Comparison of ENCODE assay signal across 8 mouse cellular contexts in the genomic region with DNA sequence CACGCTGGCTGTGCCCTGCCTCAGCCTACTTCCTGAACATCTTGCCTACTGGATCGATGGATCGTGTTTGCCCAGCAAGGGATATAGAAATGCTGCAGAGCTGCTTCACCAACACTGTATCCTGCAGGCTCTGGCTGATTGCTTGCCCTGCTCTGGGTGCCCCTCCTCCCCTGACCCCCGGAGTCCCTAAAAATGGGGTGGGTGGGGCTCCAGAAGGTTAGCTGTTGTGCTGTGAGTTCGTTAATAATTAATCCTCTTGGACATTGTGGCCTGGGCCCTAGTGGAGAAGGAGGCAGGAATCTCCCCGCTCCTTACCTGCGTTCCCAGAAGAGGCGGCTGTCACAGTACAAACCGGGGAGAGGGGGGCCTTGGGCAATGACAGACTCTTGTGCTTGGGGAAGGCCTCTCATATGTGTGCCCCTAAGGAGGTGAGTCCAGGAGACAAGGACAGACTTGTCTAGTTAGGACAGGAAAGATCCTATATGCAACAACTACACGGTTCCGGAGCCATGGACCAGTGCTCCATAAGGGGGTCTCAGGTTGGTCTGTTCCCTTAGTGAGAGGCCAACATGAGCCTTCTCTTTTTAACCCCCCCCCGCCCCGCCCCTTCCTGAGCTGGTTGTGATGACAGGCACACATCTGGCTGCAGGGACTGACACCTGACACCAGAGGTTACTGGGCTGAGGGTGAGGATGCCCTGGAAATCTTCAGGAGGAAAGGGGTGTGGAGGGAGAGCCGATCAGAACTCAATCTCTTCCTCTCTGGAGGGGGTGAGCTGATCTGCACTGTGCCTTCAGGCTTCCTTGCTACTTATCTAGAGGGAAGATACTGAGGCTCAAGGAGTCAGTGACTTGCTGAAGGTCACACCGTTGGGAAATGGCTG. TPM values are rescaled to one million over a fixed set of nuclear protein-coding genes. Genes with fewer than 3 reads are reported as not detected.
A peak's percentile ranks its signal among the peaks of the same experiment; 100 is the strongest.
DNase-seq lines count a peak whose midpoint lies in the region; ATAC-seq and TF ChIP-seq lines count a peak whose summit lies in the region.

No protein-coding gene starts in this region.

- no peak for TF ChIP-seq CTCF in liver, embryonic 14.5 days (IDR thresholded peaks at IDR 0.05; ENCODE audit: low read depth)
- no peak for TF ChIP-seq CTCF in small intestine, adult 2 months (IDR thresholded peaks at IDR 0.05; ENCODE audit: extremely low read depth, insufficient read length, insufficient replicate concordance, low read depth, low read length)

- H3K9me3 ChIP-seq in megakaryocyte, embryonic 14.5 days = no peaks in the 10 kb centered on the region
- H3K9me3 ChIP-seq in intestine, embryonic 14.5 days (ENCODE audit: control insufficient read depth, low read length) = no peaks in the 10 kb centered on the region
- H3K9me3 ChIP-seq in liver, embryonic 14.5 days (ENCODE audit: control insufficient read depth, low read length) = no peaks in the 10 kb centered on the region

- H3K4me3 ChIP-seq in megakaryocyte, embryonic 14.5 days (replicated peaks) = peak overlapping the region; percentile 71
- H3K4me3 ChIP-seq in intestine, embryonic 14.5 days (ENCODE audit: low read depth, low read length) = peak overlapping the region; percentile 41
- peak overlapping the region; percentile 37 to 57 for H3K4me3 ChIP-seq in liver, embryonic 14.5 days (ENCODE audit: insufficient read depth in 1 of 2, low read depth in 2 of 2, low read length in 2 of 2)
- H3K4me3 ChIP-seq in small intestine, adult 2 months (ENCODE audit: low read depth, low read length) = peak overlapping the region; percentile 78

- peak overlapping the region; percentile 54; the same call in 1 of the 2 replicates for H3K27ac ChIP-seq in intestine, embryonic 14.5 days (ENCODE audit: low read depth)
- H3K27ac ChIP-seq in liver, embryonic 14.5 days = no peak overlapping the region
- H3K27ac ChIP-seq in small intestine, adult 2 months (ENCODE audit: insufficient read depth, low read depth, low read length) = peak overlapping the region; percentile 90

- ATAC-seq in megakaryocyte, adult 5-6 weeks (ENCODE audit: poor library complexity, severe bottlenecking) = no peak
- ATAC-seq in intestine, embryonic 14.5 days (replicated peaks; ENCODE audit: low FRiP score, low TSS enrichment, low read depth) = peak; percentile 71
- ATAC-seq in liver, embryonic 14.5 days (ENCODE audit: insufficient read depth) = peak; percentile 49; the same call in 1 of the 2 replicates
- no peak for ATAC-seq in cerebellum, adult (ENCODE audit: insufficient number of reproducible peaks, low FRiP score, low TSS enrichment)

- TF ChIP-seq POLR2A in small intestine, adult 2 months (IDR thresholded peaks at IDR 0.05; ENCODE audit: low read depth, low read length) = no peak

- H3K9ac ChIP-seq in intestine, embryonic 14.5 days (ENCODE audit: low read length) = peak overlapping the region; percentile 44
- no peak overlapping the region for H3K9ac ChIP-seq in liver, embryonic 14.5 days (replicated peaks)

- WGBS in intestine, embryonic 14.5 days = 9% methylated on average over 15 of the region's 15 CpGs
- WGBS in liver, embryonic 14.5 days (ENCODE audit: insufficient replicate concordance) = 13% methylated on average over 15 of the region's 15 CpGs
- 4% methylated on average over 15 of the region's 15 CpGs for WGBS in small intestine, adult 2 months

- no peak for TF ChIP-seq EP300 in liver, embryonic 14.5 days (IDR thresholded peaks at IDR 0.05; ENCODE audit: low read depth)

- peaks cover 34% of the 10 kb centered on the region for H3K36me3 ChIP-seq in megakaryocyte, embryonic 14.5 days (replicated peaks; ENCODE audit: low read length)
- peaks cover 18% of the 10 kb centered on the region for H3K36me3 ChIP-seq in intestine, embryonic 14.5 days (ENCODE audit: control insufficient read depth, insufficient read depth, low read length)
- peaks cover 5% of the 10 kb centered on the region for H3K36me3 ChIP-seq in liver, embryonic 14.5 days (replicated peaks; ENCODE audit: control insufficient read depth, insufficient read depth, low read depth)
- H3K36me3 ChIP-seq in small intestine, adult 2 months (ENCODE audit: control insufficient read depth, insufficient read depth, low read length) = peaks cover 7% of the 10 kb centered on the region

- H3K27me3 ChIP-seq in megakaryocyte, embryonic 14.5 days (replicated peaks) = peaks cover 54% of the 10 kb centered on the region
- H3K27me3 ChIP-seq in intestine, embryonic 14.5 days (replicated peaks; ENCODE audit: control insufficient read depth, insufficient read depth, low read length) = peaks cover 23% of the 10 kb centered on the region
- peaks cover 20% of the 10 kb centered on the region for H3K27me3 ChIP-seq in liver, embryonic 14.5 days (ENCODE audit: control insufficient read depth, insufficient read depth, low read length)
- no peaks in the 10 kb centered on the region for H3K27me3 ChIP-seq in small intestine, adult 2 months (ENCODE audit: control insufficient read depth, insufficient read depth, low read length)

- H3K4me2 ChIP-seq in intestine, embryonic 14.5 days (ENCODE audit: low read length) = peak overlapping the region; percentile 52
- H3K4me2 ChIP-seq in liver, embryonic 14.5 days (ENCODE audit: low read depth) = peak overlapping the region; percentile 37

- peaks cover 20% of the 10 kb centered on the region for H3K4me1 ChIP-seq in megakaryocyte, embryonic 14.5 days
- H3K4me1 ChIP-seq in intestine, embryonic 14.5 days (replicated peaks; ENCODE audit: control insufficient read depth, insufficient read depth, low read length) = no peaks in the 10 kb centered on the region
- peaks cover 0 to 3% of the 10 kb centered on the region in 2 experiments; a peak in 1 of 4 replicates for H3K4me1 ChIP-seq in liver, embryonic 14.5 days (replicated peaks; ENCODE audit: control insufficient read depth in 2 of 2, insufficient read depth in 2 of 2, low read length in 1 of 2)
- peaks cover 25% of the 10 kb centered on the region; the same call in 1 of the 2 replicates for H3K4me1 ChIP-seq in small intestine, adult 2 months (ENCODE audit: control insufficient read depth, insufficient read depth, insufficient read length, low read length)

- DNase-seq in intestine, embryonic 14.5 days (ENCODE audit: low spot score) = no peak
- DNase-seq in liver, embryonic 14.5 days (ENCODE audit: low read depth in 3 of 3, low spot score in 3 of 3) = no peak
- no peak for DNase-seq in right cerebral cortex, adult 18-20 months
- DNase-seq in ovary, adult 18-20 months (ENCODE audit: low spot score) = no peak

RNA-seq across cellular contexts. Expression of gene Gal3st1, which starts 0.7 kb away (rescaled TPM):
- polyA plus RNA-seq in megakaryocyte, embryonic 14.5 days (2012; ENCODE audit: insufficient read depth, low replicate concordance) = not detected in 2 replicates
- 0.22 TPM in 1 of 2 replicates, not detected in the other for total RNA-seq in megakaryocyte, adult 5-6 weeks (2015)
- total RNA-seq in megakaryocyte, adult 5-6 weeks (2017) = not detected in 2 replicates
- 14.7 and 17.4 TPM in 2 replicates for polyA plus RNA-seq in intestine, embryonic 14.5 days (2014; fragmentation: Nextera tagmentation; extraction: Ambion mirVana)
- polyA plus RNA-seq in liver, embryonic 14.5 days (2012; rRNA removed) = 0.87 and 1.5 TPM in 2 replicates
- polyA plus RNA-seq in liver, embryonic 14.5 days (2014; fragmentation: Nextera tagmentation; extraction: Ambion mirVana) = 0.65 and 1.00 TPM in 2 replicates
- 88.7 and 124 TPM in 2 replicates for polyA plus RNA-seq in small intestine, adult 2 months (2012; rRNA removed)

RNA-seq across cellular contexts. Expression of gene 4930556J24Rik, which starts 7.5 kb away (rescaled TPM):
- not detected in 2 replicates for polyA plus RNA-seq in megakaryocyte, embryonic 14.5 days (2012; ENCODE audit: insufficient read depth, low replicate concordance)
- not detected in 2 replicates for total RNA-seq in megakaryocyte, adult 5-6 weeks (2015)
- not detected in 2 replicates for total RNA-seq in megakaryocyte, adult 5-6 weeks (2017)
- polyA plus RNA-seq in intestine, embryonic 14.5 days (2014; fragmentation: Nextera tagmentation; extraction: Ambion mirVana) = 0.15 TPM in 1 of 2 replicates, not detected in the other
- polyA plus RNA-seq in liver, embryonic 14.5 days (2012; rRNA removed) = not detected in 2 replicates
- not detected in 2 replicates for polyA plus RNA-seq in liver, embryonic 14.5 days (2014; fragmentation: Nextera tagmentation; extraction: Ambion mirVana)
- polyA plus RNA-seq in small intestine, adult 2 months (2012; rRNA removed) = 0.19 TPM in 1 of 2 replicates, not detected in the other

RNA-seq across cellular contexts. Expression of gene Pes1, which starts 20.3 kb away (rescaled TPM):
- 8.1 and 39.9 TPM in 2 replicates for polyA plus RNA-seq in megakaryocyte, embryonic 14.5 days (2012; ENCODE audit: insufficient read depth, low replicate concordance)
- 28.5 and 31.1 TPM in 2 replicates for total RNA-seq in megakaryocyte, adult 5-6 weeks (2015)
- 60.7 and 86.6 TPM in 2 replicates for total RNA-seq in megakaryocyte, adult 5-6 weeks (2017)
- 75.4 and 79.3 TPM in 2 replicates for polyA plus RNA-seq in intestine, embryonic 14.5 days (2014; fragmentation: Nextera tagmentation; extraction: Ambion mirVana)
- polyA plus RNA-seq in liver, embryonic 14.5 days (2012; rRNA removed) = 29.4 and 35.4 TPM in 2 replicates
- 33.1 and 34.2 TPM in 2 replicates for polyA plus RNA-seq in liver, embryonic 14.5 days (2014; fragmentation: Nextera tagmentation; extraction: Ambion mirVana)
- polyA plus RNA-seq in small intestine, adult 2 months (2012; rRNA removed) = 11.2 and 17.8 TPM in 2 replicates

RNA-seq across cellular contexts. Expression of gene Sec14l4, which starts 47.2 kb away (rescaled TPM):
- not detected in 2 replicates for polyA plus RNA-seq in megakaryocyte, embryonic 14.5 days (2012; ENCODE audit: insufficient read depth, low replicate concordance)
- not detected in 2 replicates for total RNA-seq in megakaryocyte, adult 5-6 weeks (2015)
- not detected in 2 replicates for total RNA-seq in megakaryocyte, adult 5-6 weeks (2017)
- 0.05 and 0.38 TPM in 2 replicates for polyA plus RNA-seq in intestine, embryonic 14.5 days (2014; fragmentation: Nextera tagmentation; extraction: Ambion mirVana)
- 0.93 and 1.1 TPM in 2 replicates for polyA plus RNA-seq in liver, embryonic 14.5 days (2012; rRNA removed)
- polyA plus RNA-seq in liver, embryonic 14.5 days (2014; fragmentation: Nextera tagmentation; extraction: Ambion mirVana) = 1.6 and 2.1 TPM in 2 replicates
- 0.05 and 0.42 TPM in 2 replicates for polyA plus RNA-seq in small intestine, adult 2 months (2012; rRNA removed)

RNA-seq across cellular contexts. Expression of gene Tcn2, which starts 52.1 kb away (rescaled TPM):
- polyA plus RNA-seq in megakaryocyte, embryonic 14.5 days (2012; ENCODE audit: insufficient read depth, low replicate concordance) = 2.7 and 9.7 TPM in 2 replicates
- total RNA-seq in megakaryocyte, adult 5-6 weeks (2015) = 108 and 109 TPM in 2 replicates
- total RNA-seq in megakaryocyte, adult 5-6 weeks (2017) = 57.0 and 66.9 TPM in 2 replicates
- 37.9 and 39.0 TPM in 2 replicates for polyA plus RNA-seq in intestine, embryonic 14.5 days (2014; fragmentation: Nextera tagmentation; extraction: Ambion mirVana)
- polyA plus RNA-seq in liver, embryonic 14.5 days (2012; rRNA removed) = 14.6 and 16.7 TPM in 2 replicates
- 16.3 and 17.5 TPM in 2 replicates for polyA plus RNA-seq in liver, embryonic 14.5 days (2014; fragmentation: Nextera tagmentation; extraction: Ambion mirVana)
- 187 and 452 TPM in 2 replicates for polyA plus RNA-seq in small intestine, adult 2 months (2012; rRNA removed)

Comparison
In these comparisons a context has a peak if more than half of its experiments do, and no peak if none do; other contexts are left out.
1. ATAC-seq: peak in intestine, embryonic 14.5 days (single experiment) and liver, embryonic 14.5 days (single experiment); none in megakaryocyte, adult 5-6 weeks (single experiment) and cerebellum, adult (single experiment).
2. Peak in every context shown above with its lines, with median percentiles within 50 percentile points of each other: H3K4me3 ChIP-seq.